Mouse (Mus musculus) kidney, adult 2 months (tissue): Measurements from ENCODE around the gene Fam241b.

Experiments used
- CTCF ChIP-seq: fragments of 200-500 bp; conservative IDR thresholded peaks from 2 replicates; pipeline ENCODE4 v1.5.1; 2011; ENCODE audit warnings: low read depth, mild to moderate bottlenecking, control low read depth, low read length, moderate library complexity, mixed read lengths; ENCODE audit not compliant: insufficient read depth, insufficient read length
- POLR2A ChIP-seq: fragments of 200-500 bp; IDR thresholded peaks from one replicate; pipeline ENCODE4 v1.6.1; 2011; ENCODE audit warnings: low read depth, low read length, control low read depth

DNA sequence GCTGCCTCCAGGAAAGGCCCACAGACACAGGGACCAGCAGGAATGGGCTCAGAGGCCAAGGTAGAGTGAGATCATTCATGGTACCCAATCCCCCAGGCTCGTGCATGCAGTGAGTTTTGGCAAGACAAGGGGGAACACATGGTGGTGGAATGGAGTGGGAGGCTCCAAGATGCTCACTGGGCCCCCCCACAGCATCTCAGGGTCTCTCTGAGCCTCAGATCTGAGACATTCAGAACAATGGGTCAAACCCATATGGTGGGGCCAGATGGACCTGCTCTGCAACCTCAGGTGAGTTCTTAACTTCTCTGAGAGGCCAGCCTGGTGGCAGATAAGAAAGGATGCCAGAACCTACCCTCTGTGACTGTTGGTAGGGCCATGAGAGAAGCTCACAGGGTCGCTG, 57.7 kb downstream of the Fam241b start:
- TF ChIP-seq CTCF = no peak
- no peak for TF ChIP-seq POLR2A
